Mouse (Mus musculus): ENCODE measurements around the gene Hrh2. TPM values are rescaled to one million over a fixed set of nuclear protein-coding genes. Genes with fewer than 3 reads are reported as not detected.

The Hrh2 gene
- 0.45 and 0.53 TPM in 2 replicates for polyA plus RNA-seq (2015; fragmentation: Nextera tagmentation; extraction: Ambion mirVana)

DNA sequence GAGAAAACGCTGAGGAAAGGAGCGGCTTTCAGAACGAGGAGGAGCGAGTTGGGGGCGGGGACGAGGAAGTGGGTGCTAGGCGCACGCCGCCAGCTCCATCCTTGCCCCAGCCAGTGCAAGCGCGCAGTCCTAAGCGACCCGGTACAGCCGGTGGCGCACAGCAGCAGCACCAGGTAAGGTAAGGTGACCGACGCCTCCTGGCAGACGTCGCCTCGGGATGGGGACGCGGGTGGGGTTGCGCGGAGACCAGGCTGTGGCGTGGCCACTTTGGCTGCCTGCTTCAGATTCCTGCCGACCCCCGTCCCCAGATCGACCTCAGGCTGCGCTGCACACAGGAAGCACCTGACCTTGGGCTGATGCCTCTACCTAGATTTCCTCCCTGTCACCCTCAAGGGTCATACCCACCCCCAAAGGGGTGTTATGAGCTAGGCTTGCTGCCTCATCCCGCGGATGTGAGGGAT lies at the start of gene Hrh2:
Gene Hrh2, plus strand, starts transcription at position 109 of the 461 bp plus-strand sequence.
- Histone ChIP-seq H3K27me3 (peaks cover 35% of the 10 kb centered on the region), H3K9me3 (no peaks in the 10 kb centered on the region), H3K27ac (no peak within 1 kb of the TSS), H3K4me1 (replicated peaks) (peaks cover 7% of the 10 kb centered on the region), H3K36me3 (no peaks in the 10 kb centered on the region), H3K4me2 (peak within 1 kb of the TSS; percentile 69), H3K9ac (peak within 1 kb of the TSS; percentile 72), H3K4me3 (peak within 1 kb of the TSS; percentile 49)
- ATAC-seq (ENCODE audit: low FRiP score) = peak; percentile 73
- 3% methylated on average over 31 of the region's 31 CpGs for WGBS

DNA sequence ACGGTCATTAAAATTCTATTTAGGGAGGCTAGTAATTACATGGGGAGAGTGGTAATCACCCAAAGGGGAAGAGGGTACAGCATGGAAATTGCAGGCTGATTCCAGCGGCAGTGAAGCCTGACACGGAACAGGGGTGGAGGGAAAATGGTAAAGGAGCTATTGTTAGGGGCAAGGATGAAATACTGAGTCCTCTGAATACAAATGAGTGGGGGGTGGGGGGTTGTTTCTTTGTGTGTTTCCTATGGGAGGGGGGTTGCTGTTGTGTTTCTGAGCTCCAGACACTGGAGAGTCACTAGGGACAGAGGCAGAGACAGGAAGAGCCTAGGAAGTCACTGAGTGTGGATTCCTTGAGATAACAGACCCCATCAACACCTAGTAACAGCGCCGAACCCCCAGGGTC lies 48.1 kb upstream of the Hrh2 start:
- Histone ChIP-seq H3K4me3 (no peak overlapping the region), H3K4me2 (peak overlapping the region; percentile 25; the same call in 1 of the 2 replicates), H3K27me3 (no peaks in the 10 kb centered on the region), H3K9me3 (no peaks in the 10 kb centered on the region), H3K9ac (0 out of 2 replicates have a peak overlapping the region, but pooled peaks have one; percentile 49), H3K4me1 (replicated peaks) (peaks cover 15% of the 10 kb centered on the region), H3K36me3 (no peaks in the 10 kb centered on the region), H3K27ac (peak overlapping the region; percentile 30)
- WGBS = 20% methylated on average over 5 of the region's 5 CpGs
- ATAC-seq (ENCODE audit: low FRiP score) = peak; percentile 61; the same call in 1 of the 2 replicates

DNA sequence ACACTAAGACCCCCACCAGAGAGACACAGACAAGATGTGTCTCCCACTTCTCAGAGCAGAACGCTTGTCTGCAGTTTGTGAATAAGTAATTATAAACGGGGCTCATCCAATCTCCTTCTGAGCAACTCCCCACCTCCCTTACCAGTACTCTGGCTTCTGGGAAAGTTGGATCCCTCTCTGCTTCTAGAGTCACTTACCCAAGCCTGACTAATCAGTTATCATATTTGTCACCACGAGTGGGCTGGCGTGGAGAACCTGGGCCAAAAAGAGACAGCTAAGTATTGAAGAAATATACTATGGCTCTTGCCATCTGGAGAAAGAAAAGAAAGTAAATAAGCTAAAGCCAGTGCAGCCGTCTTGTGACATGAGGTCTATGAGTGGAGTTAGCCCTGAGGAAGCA lies 47.3 kb upstream of the Hrh2 start:
- 51% methylated on average over 5 of the region's 5 CpGs for WGBS
- no peaks in the 10 kb centered on the region for H3K9me3 ChIP-seq
- no peaks in the 10 kb centered on the region for H3K27me3 ChIP-seq
- H3K4me2 ChIP-seq = no peak overlapping the region
- H3K4me3 ChIP-seq = no peak overlapping the region
- H3K4me1 ChIP-seq (replicated peaks) = peaks cover 15% of the 10 kb centered on the region
- no peak for ATAC-seq (ENCODE audit: low FRiP score)
- H3K27ac ChIP-seq = peak overlapping the region; percentile 30; the same call in 1 of the 2 replicates
- H3K9ac ChIP-seq = no peak overlapping the region
- no peaks in the 10 kb centered on the region for H3K36me3 ChIP-seq

DNA sequence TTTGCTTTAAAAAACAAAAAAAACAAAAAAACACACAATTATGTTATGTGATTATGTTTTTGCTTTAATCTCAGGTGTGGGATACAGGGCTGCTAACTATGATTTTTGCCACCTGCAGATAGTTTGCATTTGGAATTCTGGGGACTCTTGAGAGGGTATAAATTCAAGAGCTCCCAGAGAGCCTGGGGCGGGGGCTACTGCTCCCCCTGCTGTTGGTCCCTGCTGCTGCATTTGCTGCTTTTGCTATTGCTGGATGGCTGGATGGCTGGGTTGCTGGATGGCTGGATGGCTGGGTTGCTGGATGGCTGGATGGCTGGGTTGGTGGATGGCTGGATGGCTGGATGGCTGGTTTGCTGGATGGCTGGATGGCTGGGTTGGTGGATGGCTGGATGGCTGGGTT lies 44.6 kb upstream of the Hrh2 start:
- Histone ChIP-seq H3K4me1 (replicated peaks) (peaks cover 15% of the 10 kb centered on the region), H3K36me3 (no peaks in the 10 kb centered on the region), H3K9me3 (no peaks in the 10 kb centered on the region), H3K27ac (no peak overlapping the region), H3K9ac (no peak overlapping the region), H3K4me2 (no peak overlapping the region), H3K4me3 (no peak overlapping the region), H3K27me3 (no peaks in the 10 kb centered on the region)
- WGBS = 88% methylated on average over 1 of the region's 1 CpGs
- no peak for ATAC-seq (ENCODE audit: low FRiP score)

GRCm38 (mm10) chr13:54152421-54152820 lies 39.5 kb upstream of the Hrh2 start:
- Histone ChIP-seq H3K27me3 (no peaks in the 10 kb centered on the region), H3K36me3 (no peaks in the 10 kb centered on the region), H3K4me2 (no peak overlapping the region), H3K4me3 (no peak overlapping the region), H3K27ac (no peak overlapping the region), H3K9me3 (no peaks in the 10 kb centered on the region), H3K9ac (no peak overlapping the region), H3K4me1 (replicated peaks) (no peaks in the 10 kb centered on the region)
- ATAC-seq (ENCODE audit: low FRiP score) = no peak
- WGBS = 97% methylated on average over 1 of the region's 1 CpGs

DNA sequence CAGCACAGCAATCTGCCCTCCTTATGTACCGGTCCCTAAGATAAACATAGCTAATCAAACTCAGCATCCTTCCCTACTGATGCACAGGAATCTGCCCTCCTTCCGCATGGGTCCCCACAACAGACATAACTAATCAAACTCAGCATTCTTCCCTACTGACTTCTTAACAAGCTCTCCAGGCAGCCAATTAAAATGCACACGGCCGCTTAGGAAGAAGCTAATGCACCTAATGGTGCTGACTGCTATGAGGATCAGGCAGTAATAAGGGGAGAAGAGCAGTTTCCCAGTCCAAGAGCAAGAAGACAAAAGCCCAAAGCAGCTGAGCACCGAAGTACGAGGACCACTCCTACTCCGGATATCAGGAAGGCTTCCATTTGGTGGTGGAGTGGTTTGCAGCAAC lies 39.0 kb upstream of the Hrh2 start:
- Histone ChIP-seq H3K27me3 (no peaks in the 10 kb centered on the region), H3K4me1 (replicated peaks) (no peaks in the 10 kb centered on the region), H3K36me3 (no peaks in the 10 kb centered on the region), H3K9ac (no peak overlapping the region), H3K9me3 (no peaks in the 10 kb centered on the region), H3K4me2 (no peak overlapping the region), H3K27ac (no peak overlapping the region), H3K4me3 (no peak overlapping the region)
- 56% methylated on average over 7 of the region's 7 CpGs for WGBS
- no peak for ATAC-seq (ENCODE audit: low FRiP score)

GRCm38 (mm10) chr13:54153672-54154218 lies 38.2 kb upstream of the Hrh2 start:
- Histone ChIP-seq H3K4me3 (no peak overlapping the region), H3K27ac (no peak overlapping the region), H3K9me3 (no peaks in the 10 kb centered on the region), H3K4me2 (no peak overlapping the region), H3K4me1 (replicated peaks) (peaks cover 5% of the 10 kb centered on the region), H3K9ac (no peak overlapping the region), H3K27me3 (0 out of 2 replicates have a peak, but pooled peaks cover 2% of the 10 kb centered on the region), H3K36me3 (no peaks in the 10 kb centered on the region)
- WGBS = 19% methylated on average over 9 of the region's 9 CpGs
- ATAC-seq (ENCODE audit: low FRiP score) = no peak

DNA sequence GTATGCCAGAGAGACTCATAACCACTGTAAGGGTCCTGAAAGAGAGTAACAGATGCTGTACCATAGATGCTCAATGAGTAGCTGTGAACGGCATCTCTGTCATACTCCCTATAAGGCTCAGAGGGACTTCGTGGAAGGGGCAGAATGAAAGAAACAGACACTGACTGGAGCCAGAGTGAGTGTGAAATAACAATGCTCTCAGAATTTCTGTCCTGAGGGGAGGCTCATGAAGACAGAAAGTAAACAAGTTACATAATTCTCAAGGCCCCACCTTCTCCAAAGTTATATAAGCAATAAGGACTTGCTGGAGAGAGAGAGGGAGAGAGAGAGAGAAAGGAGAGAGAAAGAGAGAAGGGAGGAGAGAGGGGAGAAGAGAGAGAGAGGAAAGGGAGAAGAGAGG lies 36.1 kb upstream of the Hrh2 start:
- Histone ChIP-seq H3K9ac (no peak overlapping the region), H3K4me3 (no peak overlapping the region), H3K27ac (no peak overlapping the region), H3K9me3 (no peaks in the 10 kb centered on the region), H3K27me3 (0 out of 2 replicates have a peak, but pooled peaks cover 2% of the 10 kb centered on the region), H3K36me3 (no peaks in the 10 kb centered on the region), H3K4me2 (no peak overlapping the region), H3K4me1 (replicated peaks) (peaks cover 18% of the 10 kb centered on the region)
- ATAC-seq (ENCODE audit: low FRiP score) = no peak
- WGBS = 83% methylated on average over 2 of the region's 2 CpGs

DNA sequence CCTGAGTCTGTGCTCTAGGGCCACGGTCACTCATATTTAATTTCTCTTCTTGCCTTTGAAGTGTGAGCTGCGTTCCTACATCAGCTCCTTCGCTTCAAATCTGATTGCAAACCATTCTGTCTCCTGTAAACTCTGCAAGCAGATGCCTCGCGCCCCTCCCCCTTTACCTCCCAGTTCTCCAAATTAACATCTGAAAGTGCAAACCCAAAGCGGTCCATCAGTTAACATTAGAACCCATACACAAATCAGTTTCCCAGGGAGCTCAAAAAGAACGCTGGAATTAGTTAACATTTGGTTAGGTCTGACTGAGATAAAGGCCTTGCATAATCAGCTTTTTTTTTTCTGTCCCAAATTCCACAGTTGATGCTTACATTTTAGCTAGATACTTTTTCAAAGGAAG lies 32.7 kb upstream of the Hrh2 start:
- no peak for ATAC-seq (ENCODE audit: low FRiP score)
- H3K27ac ChIP-seq = no peak overlapping the region
- WGBS = 10% methylated on average over 7 of the region's 7 CpGs

DNA sequence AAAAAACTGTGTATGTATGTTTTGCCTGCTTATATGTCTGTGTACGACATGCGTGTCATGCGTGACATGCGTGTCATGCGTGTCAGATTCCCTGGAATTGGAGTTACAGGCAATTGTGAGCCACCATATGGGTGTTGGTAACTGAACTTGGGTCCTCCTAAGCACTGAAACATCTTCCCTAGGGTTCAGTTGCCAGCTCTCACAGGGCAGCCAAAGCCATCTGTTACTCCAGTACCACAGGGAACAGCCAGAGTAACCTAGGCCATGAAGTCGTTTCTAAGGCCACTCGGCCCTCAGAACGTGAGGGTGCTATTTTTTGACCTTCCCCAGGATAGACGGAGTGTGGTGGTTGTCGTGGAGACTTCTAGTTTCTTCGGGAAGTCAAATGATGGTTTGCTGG lies 32.2 kb upstream of the Hrh2 start:
- Histone ChIP-seq H3K27ac (no peak overlapping the region), H3K9ac (no peak overlapping the region), H3K4me2 (no peak overlapping the region), H3K27me3 (0 out of 2 replicates have a peak, but pooled peaks cover 2% of the 10 kb centered on the region), H3K4me1 (replicated peaks) (peaks cover 18% of the 10 kb centered on the region), H3K9me3 (no peaks in the 10 kb centered on the region), H3K4me3 (no peak overlapping the region), H3K36me3 (no peaks in the 10 kb centered on the region)
- no peak for ATAC-seq (ENCODE audit: low FRiP score)
- WGBS = 36% methylated on average over 11 of the region's 11 CpGs

More for the DNA sequence above, 32.7 kb upstream of the Hrh2 start:
- Histone ChIP-seq H3K36me3 (no peaks in the 10 kb centered on the region), H3K9me3 (no peaks in the 10 kb centered on the region), H3K9ac (no peak overlapping the region), H3K4me3 (no peak overlapping the region), H3K4me1 (replicated peaks) (peaks cover 18% of the 10 kb centered on the region), H3K4me2 (no peak overlapping the region), H3K27me3 (0 out of 2 replicates have a peak, but pooled peaks cover 2% of the 10 kb centered on the region)

DNA sequence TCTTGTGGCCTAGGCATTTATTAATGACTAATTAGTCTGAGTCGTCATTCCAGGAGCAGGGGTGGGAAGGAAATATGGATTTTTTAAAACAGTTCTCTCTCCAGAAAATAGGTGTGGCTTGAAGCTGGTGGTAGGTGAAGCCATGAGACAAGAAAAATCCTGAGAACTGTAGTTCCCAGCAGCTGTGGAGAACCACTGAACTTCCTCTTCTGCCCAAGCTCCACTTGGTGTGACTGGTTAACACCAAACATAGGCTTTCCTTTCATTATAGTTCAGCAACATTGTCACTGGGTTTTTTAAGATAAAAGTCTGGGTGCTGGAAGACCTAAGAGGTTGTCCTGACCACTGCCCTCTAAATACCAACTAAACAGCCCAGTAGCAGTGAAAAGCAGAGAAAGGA lies 31.4 kb upstream of the Hrh2 start:
- Histone ChIP-seq H3K27me3 (0 out of 2 replicates have a peak, but pooled peaks cover 2% of the 10 kb centered on the region), H3K9me3 (no peaks in the 10 kb centered on the region), H3K4me1 (replicated peaks) (peaks cover 18% of the 10 kb centered on the region), H3K4me2 (no peak overlapping the region), H3K36me3 (no peaks in the 10 kb centered on the region), H3K4me3 (no peak overlapping the region), H3K27ac (no peak overlapping the region), H3K9ac (no peak overlapping the region)
- 46% methylated on average over 1 of the region's 1 CpGs for WGBS
- no peak for ATAC-seq (ENCODE audit: low FRiP score)

- Histone ChIP-seq H3K27me3 (0 out of 2 replicates have a peak, but pooled peaks cover 2% of the 10 kb centered on the region), H3K27ac (no peak overlapping the region), H3K9ac (no peak overlapping the region), H3K4me2 (no peak overlapping the region), H3K4me1 (replicated peaks) (peaks cover 18% of the 10 kb centered on the region), H3K4me3 (no peak overlapping the region), H3K36me3 (no peaks in the 10 kb centered on the region), H3K9me3 (no peaks in the 10 kb centered on the region)
- WGBS = 89% methylated on average over 2 of the region's 2 CpGs
- ATAC-seq (ENCODE audit: low FRiP score) = no peak
Observed at GRCm38 (mm10) chr13:54161514-54161913, 30.4 kb upstream of the Hrh2 start.

- no peak overlapping the region for H3K4me3 ChIP-seq
- 86% methylated on average over 8 of the region's 8 CpGs for WGBS
- 0 out of 2 replicates have a peak, but pooled peaks cover 1% of the 10 kb centered on the region for H3K27me3 ChIP-seq
- no peak for ATAC-seq (ENCODE audit: low FRiP score)
- no peaks in the 10 kb centered on the region for H3K36me3 ChIP-seq
- no peak overlapping the region for H3K9ac ChIP-seq
- H3K27ac ChIP-seq = no peak overlapping the region
- H3K4me1 ChIP-seq (replicated peaks) = peaks cover 16% of the 10 kb centered on the region
- H3K4me2 ChIP-seq = no peak overlapping the region
- H3K9me3 ChIP-seq = no peaks in the 10 kb centered on the region
Observed at GRCm38 (mm10) chr13:54163363-54163762, 28.6 kb upstream of the Hrh2 start.

All from hindbrain, embryonic 13.5 days (tissue).